Mouse (Mus musculus) CD4-positive, CD25-positive, alpha-beta regulatory T cell (primary cell): ENCODE measurements around the gene Dlx6. TPM values are rescaled to one million over a fixed set of nuclear protein-coding genes. Genes with fewer than 3 reads are reported as not detected.

Experiments used
- polyA plus RNA-seq: library from polyadenylated mRNA; unstranded; fragments of 100-300 nt; shearing (Covaris generic); gene quantifications from one replicate; pipeline ENCODE4 v1.2.1, GENCODE M21; 2017

Dlx6 gene
- polyA plus RNA-seq: 0.17 TPM

DNA sequence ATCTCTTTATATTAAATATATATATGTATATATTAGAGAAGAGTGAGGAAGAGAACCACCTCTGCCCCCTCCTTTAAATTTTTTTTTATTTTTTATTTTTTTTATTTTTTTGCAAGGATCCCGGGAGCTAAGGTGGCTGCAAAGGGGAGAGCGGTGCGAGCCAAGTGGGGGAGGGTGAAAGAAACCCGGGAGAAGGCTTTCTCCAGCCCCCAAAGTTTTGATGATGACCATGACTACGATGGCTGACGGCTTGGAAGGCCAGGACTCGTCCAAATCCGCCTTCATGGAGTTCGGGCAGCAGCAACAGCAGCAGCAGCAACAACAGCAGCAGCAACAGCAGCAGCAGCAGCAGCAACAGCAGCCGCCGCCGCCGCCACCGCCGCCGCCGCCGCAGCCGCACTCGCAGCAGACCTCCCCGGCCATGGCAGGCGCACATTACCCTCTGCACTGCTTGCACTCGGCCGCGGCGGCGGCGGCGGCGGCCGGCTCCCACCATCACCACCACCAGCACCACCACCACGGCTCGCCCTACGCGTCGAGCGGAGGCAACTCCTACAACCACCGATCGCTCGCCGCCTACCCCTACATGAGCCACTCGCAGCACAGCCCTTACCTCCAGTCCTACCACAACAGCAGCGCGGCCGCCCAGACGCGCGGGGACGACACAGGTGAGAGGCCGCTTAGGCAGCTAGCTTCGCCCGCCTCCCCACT lies at the start of gene Dlx6:
Gene Dlx6 (plus strand): TSS at position 175 of the 711 bp plus-strand sequence.

DNA sequence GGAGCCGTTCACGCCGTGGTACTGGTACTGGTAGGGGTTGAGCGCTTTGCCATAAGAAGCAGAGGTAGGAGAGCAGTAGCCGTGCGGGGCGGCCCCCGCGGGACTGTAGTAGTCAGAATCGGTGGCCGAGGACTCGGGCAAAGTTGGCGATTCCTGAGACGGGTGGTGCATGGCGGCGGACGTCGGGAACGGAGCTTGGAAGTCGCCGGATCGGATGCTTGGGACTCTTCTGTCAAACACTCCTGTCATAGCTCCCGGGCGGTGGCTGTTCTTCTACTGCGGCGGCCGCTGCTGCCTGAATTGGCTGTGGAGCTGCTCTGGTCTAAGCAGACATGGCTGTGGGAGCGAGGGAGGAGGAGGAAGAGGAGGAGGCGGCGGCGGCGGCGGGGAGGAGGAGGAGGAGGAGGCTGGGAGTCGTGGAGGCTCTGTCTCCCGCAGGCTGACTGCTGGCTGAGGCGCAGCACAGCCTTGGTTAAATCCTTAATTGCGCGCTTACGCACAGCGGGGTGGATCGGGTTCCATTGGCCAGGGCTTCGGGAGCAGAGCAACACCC lies 18.6 kb downstream of the Dlx6 start, which contains the start of gene Dlx5:
Gene Dlx5 (minus strand): TSS at position 448 of the 553 bp plus-strand sequence.

Other genes starting within 250 kb of the Dlx6 start
- not detected for gene Dlx5, start 18.8 kb downstream of the Dlx6 start, polyA plus RNA-seq
- gene Sdhaf3, start 92.7 kb downstream of the Dlx6 start, polyA plus RNA-seq: 2.7 TPM